Mouse (Mus musculus): ENCODE measurements at regions not wholly inside any gene's neighbourhood (a gene's known extent, or its start where the extent isn't known, plus 50 kb on each side); places are given as distances from the start of the nearest gene placed in this dataset.

- Histone ChIP-seq H3K4me3 (ENCODE audit: insufficient read depth, low read length) (no peak overlapping the region), H3K27ac (ENCODE audit: insufficient read depth, low read length) (no peak overlapping the region)
- TF ChIP-seq POLR2A (IDR thresholded peaks at IDR 0.05; ENCODE audit: low read depth, low read length) (no peak), CTCF (IDR thresholded peaks at IDR 0.05; ENCODE audit: borderline replicate concordance, insufficient read depth, low read length) (no peak)
These were observed 210.3 kb upstream of the Zic4 start for GRCm38 (mm10) chr9:91151893-91152292.

GRCm38 (mm10) chr9:91159311-91159710, 202.9 kb upstream of the Zic4 start:
- no peak overlapping the region for H3K27ac ChIP-seq (ENCODE audit: insufficient read depth, low read length)
- no peaks in the 10 kb centered on the region for H3K4me1 ChIP-seq (ENCODE audit: control insufficient read depth, insufficient read depth, low read length)
- TF ChIP-seq CTCF (IDR thresholded peaks at IDR 0.05; ENCODE audit: borderline replicate concordance, insufficient read depth, low read length) (no peak), POLR2A (IDR thresholded peaks at IDR 0.05; ENCODE audit: low read depth, low read length) (no peak)
- no peak overlapping the region for H3K4me3 ChIP-seq (ENCODE audit: insufficient read depth, low read length)

More at GRCm38 (mm10) chr9:91151893-91152292, 210.3 kb upstream of the Zic4 start:
- H3K4me1 ChIP-seq (ENCODE audit: control insufficient read depth, insufficient read depth, low read length), result no peaks in the 10 kb centered on the region

- Histone ChIP-seq H3K27ac (ENCODE audit: insufficient read depth, low read length) (no peak overlapping the region), H3K4me3 (ENCODE audit: insufficient read depth, low read length) (no peak overlapping the region), H3K4me1 (ENCODE audit: control insufficient read depth, insufficient read depth, low read length) (no peaks in the 10 kb centered on the region)
- TF ChIP-seq POLR2A (IDR thresholded peaks at IDR 0.05; ENCODE audit: low read depth, low read length) (no peak), CTCF (IDR thresholded peaks at IDR 0.05; ENCODE audit: borderline replicate concordance, insufficient read depth, low read length) (no peak)
These were observed 194.3 kb upstream of the Zic4 start for GRCm38 (mm10) chr9:91167871-91168270.

- H3K4me3 ChIP-seq (ENCODE audit: insufficient read depth, low read length), result no peak overlapping the region
- H3K27ac ChIP-seq (ENCODE audit: insufficient read depth, low read length), result no peak overlapping the region
- no peaks in the 10 kb centered on the region for H3K4me1 ChIP-seq (ENCODE audit: control insufficient read depth, insufficient read depth, low read length)
- TF ChIP-seq CTCF (IDR thresholded peaks at IDR 0.05; ENCODE audit: borderline replicate concordance, insufficient read depth, low read length) (no peak), POLR2A (IDR thresholded peaks at IDR 0.05; ENCODE audit: low read depth, low read length) (no peak)
These were observed 169.0 kb upstream of the Zic4 start for GRCm38 (mm10) chr9:91193221-91193620.

- TF ChIP-seq CTCF (IDR thresholded peaks at IDR 0.05; ENCODE audit: borderline replicate concordance, insufficient read depth, low read length) (no peak), POLR2A (IDR thresholded peaks at IDR 0.05; ENCODE audit: low read depth, low read length) (no peak)
- Histone ChIP-seq H3K4me3 (ENCODE audit: insufficient read depth, low read length) (no peak overlapping the region), H3K27ac (ENCODE audit: insufficient read depth, low read length) (no peak overlapping the region), H3K4me1 (ENCODE audit: control insufficient read depth, insufficient read depth, low read length) (no peaks in the 10 kb centered on the region)
These were observed 168.3 kb upstream of the Zic4 start for GRCm38 (mm10) chr9:91193954-91194353.

- Histone ChIP-seq H3K4me1 (ENCODE audit: control insufficient read depth, insufficient read depth, low read length) (no peaks in the 10 kb centered on the region), H3K4me3 (ENCODE audit: insufficient read depth, low read length) (no peak overlapping the region), H3K27ac (ENCODE audit: insufficient read depth, low read length) (no peak overlapping the region)
- TF ChIP-seq POLR2A (IDR thresholded peaks at IDR 0.05; ENCODE audit: low read depth, low read length) (no peak), CTCF (IDR thresholded peaks at IDR 0.05; ENCODE audit: borderline replicate concordance, insufficient read depth, low read length) (no peak)
These were observed 154.9 kb upstream of the Zic4 start for GRCm38 (mm10) chr9:91207281-91207680.

- H3K4me1 ChIP-seq (ENCODE audit: control insufficient read depth, insufficient read depth, low read length), result no peaks in the 10 kb centered on the region
- TF ChIP-seq POLR2A (IDR thresholded peaks at IDR 0.05; ENCODE audit: low read depth, low read length) (no peak), CTCF (IDR thresholded peaks at IDR 0.05; ENCODE audit: borderline replicate concordance, insufficient read depth, low read length) (no peak)
These were observed 134.4 kb upstream of the Zic4 start for GRCm38 (mm10) chr9:91227673-91228440.

GRCm38 (mm10) chr9:91228525-91228924, 133.7 kb upstream of the Zic4 start:
- TF ChIP-seq CTCF (IDR thresholded peaks at IDR 0.05; ENCODE audit: borderline replicate concordance, insufficient read depth, low read length) (no peak), POLR2A (IDR thresholded peaks at IDR 0.05; ENCODE audit: low read depth, low read length) (no peak)
- Histone ChIP-seq H3K4me3 (ENCODE audit: insufficient read depth, low read length) (no peak overlapping the region), H3K27ac (ENCODE audit: insufficient read depth, low read length) (no peak overlapping the region), H3K4me1 (ENCODE audit: control insufficient read depth, insufficient read depth, low read length) (no peaks in the 10 kb centered on the region)

More at GRCm38 (mm10) chr9:91227673-91228440, 134.4 kb upstream of the Zic4 start:
- H3K27ac ChIP-seq (ENCODE audit: insufficient read depth, low read length), result no peak overlapping the region
- no peak overlapping the region for H3K4me3 ChIP-seq (ENCODE audit: insufficient read depth, low read length)

- TF ChIP-seq CTCF (IDR thresholded peaks at IDR 0.05; ENCODE audit: borderline replicate concordance, insufficient read depth, low read length) (no peak), POLR2A (IDR thresholded peaks at IDR 0.05; ENCODE audit: low read depth, low read length) (no peak)
- Histone ChIP-seq H3K27ac (ENCODE audit: insufficient read depth, low read length) (no peak overlapping the region), H3K4me3 (ENCODE audit: insufficient read depth, low read length) (no peak overlapping the region), H3K4me1 (ENCODE audit: control insufficient read depth, insufficient read depth, low read length) (no peaks in the 10 kb centered on the region)
These were observed 108.3 kb upstream of the Zic4 start for GRCm38 (mm10) chr9:91253886-91254285.

- TF ChIP-seq CTCF (IDR thresholded peaks at IDR 0.05; ENCODE audit: borderline replicate concordance, insufficient read depth, low read length) (no peak), POLR2A (IDR thresholded peaks at IDR 0.05; ENCODE audit: low read depth, low read length) (no peak)
- Histone ChIP-seq H3K4me3 (ENCODE audit: insufficient read depth, low read length) (no peak overlapping the region), H3K4me1 (ENCODE audit: control insufficient read depth, insufficient read depth, low read length) (no peaks in the 10 kb centered on the region), H3K27ac (ENCODE audit: insufficient read depth, low read length) (no peak overlapping the region)
These were observed 70.9 kb upstream of the Zic4 start for GRCm38 (mm10) chr9:91291340-91291739.

All from embryonic fibroblast, embryonic 13.5 days (primary cell).